Mouse (Mus musculus) intestine, embryonic 15.5 days (tissue): ENCODE results near the gene Nup62. TPM values are rescaled to one million over a fixed set of nuclear protein-coding genes. Genes with fewer than 3 reads are reported as not detected.

Experiments used
- ATAC-seq: fragments of 200-750 bp; cut with Nextera tagmentation; 2 replicates; pipeline ENCODE4 v1.8.0; 2017; ENCODE audit warnings: moderate TSS enrichment, moderate library complexity
- H3K27ac ChIP-seq: fragments of 300-500 bp; sonication (generic); 2 replicates; pipeline ENCODE4 v1.5.1; 2015; ENCODE audit warnings: mild to moderate bottlenecking, inconsistent platforms
- H3K27me3 ChIP-seq: fragments of 300-500 bp; sonication (generic); replicated peaks from 2 replicates; pipeline ENCODE4 v1.6.1; 2015; ENCODE audit warnings: inconsistent platforms
- H3K36me3 ChIP-seq: fragments of 300-500 bp; sonication (generic); 2 replicates; pipeline ENCODE4 v1.6.1; 2015; ENCODE audit warnings: inconsistent platforms
- H3K4me1 ChIP-seq: fragments of 300-500 bp; sonication (generic); replicated peaks from 2 replicates; pipeline ENCODE4 v1.6.1; 2015; ENCODE audit warnings: inconsistent platforms
- H3K4me2 ChIP-seq: fragments of 300-500 bp; sonication (generic); replicated peaks from 2 replicates; pipeline ENCODE4 v1.6.1; 2015; ENCODE audit warnings: mild to moderate bottlenecking, inconsistent platforms
- H3K4me3 ChIP-seq: fragments of 300-500 bp; sonication (generic); replicated peaks from 2 replicates; pipeline ENCODE4 v1.5.1; 2015; ENCODE audit warnings: inconsistent platforms
- H3K9ac ChIP-seq: fragments of 300-500 bp; sonication (generic); 2 replicates; pipeline ENCODE4 v1.6.1; 2015; ENCODE audit warnings: inconsistent platforms
- H3K9me3 ChIP-seq: fragments of 300-500 bp; sonication (generic); 2 replicates; pipeline ENCODE4 v1.6.1; 2016; ENCODE audit warnings: inconsistent platforms
- WGBS: fragments of 180-500 bp; shearing (Covaris S2); methylation state at CpG from one replicate; pipeline ENCODE4 v1.1.7; 2015; 5-methylcytosine and 5-hydroxymethylcytosine counted together
- polyA plus RNA-seq: library from polyadenylated mRNA; unstranded; fragments of >200 nt; fragmentation: Nextera tagmentation; extraction: Ambion mirVana; gene quantifications from 2 replicates; pipeline ENCODE4 v1.2.1, GENCODE M21; 2015

Gene Nup62
- polyA plus RNA-seq, 1 experiment from 2014 or later, result 89.2 TPM

- no peak overlapping the region; the same call in 1 of the 2 replicates for H3K4me3 ChIP-seq
- H3K27me3 ChIP-seq, result no peaks in the 10 kb centered on the region
- 90% methylated on average over 12 of the region's 12 CpGs for WGBS
- H3K27ac ChIP-seq, result no peak overlapping the region
- H3K9ac ChIP-seq, result 0 out of 2 replicates have a peak overlapping the region, but pooled peaks have one; percentile 76
- H3K4me2 ChIP-seq, result 0 out of 2 replicates have a peak overlapping the region, but pooled peaks have one; percentile 85
- H3K9me3 ChIP-seq, result no peaks in the 10 kb centered on the region
- peaks cover 13% of the 10 kb centered on the region for H3K36me3 ChIP-seq
- H3K4me1 ChIP-seq, result peaks cover 56% of the 10 kb centered on the region
- ATAC-seq, result no peak
Measured at GRCm38 (mm10) chr7:44851625-44852234, 35.8 kb downstream of the Nup62 start.

GRCm38 (mm10) chr7:44852259-44853027 lies 36.6 kb downstream of the Nup62 start:
- peaks cover 13% of the 10 kb centered on the region for H3K36me3 ChIP-seq
- H3K4me3 ChIP-seq, result no peak overlapping the region
- H3K27ac ChIP-seq, result no peak overlapping the region
- no peak overlapping the region for H3K9ac ChIP-seq
- WGBS, result 89% methylated on average over 36 of the region's 36 CpGs
- peaks cover 57% of the 10 kb centered on the region for H3K4me1 ChIP-seq
- H3K9me3 ChIP-seq, result no peaks in the 10 kb centered on the region
- H3K4me2 ChIP-seq, result 0 out of 2 replicates have a peak overlapping the region, but pooled peaks have one; percentile 88
- no peak for ATAC-seq
- H3K27me3 ChIP-seq, result no peaks in the 10 kb centered on the region

DNA sequence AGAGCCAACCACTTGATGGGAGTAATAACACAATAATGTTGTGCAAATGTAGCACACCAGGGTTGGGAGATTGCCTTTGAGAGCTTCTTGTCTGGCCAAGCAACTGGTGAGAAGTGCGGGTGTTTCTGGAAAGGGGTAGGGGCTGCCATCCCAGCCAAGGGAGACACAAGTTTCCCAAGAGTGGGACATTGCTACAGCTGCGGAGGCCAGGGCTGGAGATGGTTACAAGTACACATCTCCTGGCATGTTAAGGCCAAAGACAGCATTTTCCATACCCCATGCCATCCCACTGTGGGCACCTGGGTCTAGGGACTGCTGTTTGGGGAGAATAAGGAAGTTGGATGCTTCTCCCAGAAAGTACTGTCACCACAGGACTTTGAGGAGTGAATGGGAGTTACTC lies 37.2 kb downstream of the Nup62 start:
- peak overlapping the region; percentile 88 for H3K4me2 ChIP-seq
- peaks cover 13% of the 10 kb centered on the region for H3K36me3 ChIP-seq
- H3K4me1 ChIP-seq, result peaks cover 57% of the 10 kb centered on the region
- no peaks in the 10 kb centered on the region for H3K9me3 ChIP-seq
- no peak overlapping the region for H3K27ac ChIP-seq
- no peak for ATAC-seq
- 91% methylated on average over 2 of the region's 2 CpGs for whole genome bisulfite sequencing
- no peak overlapping the region for H3K4me3 ChIP-seq
- H3K27me3 ChIP-seq, result no peaks in the 10 kb centered on the region
- peak overlapping the region; percentile 71; the same call in 1 of the 2 replicates for H3K9ac ChIP-seq

DNA sequence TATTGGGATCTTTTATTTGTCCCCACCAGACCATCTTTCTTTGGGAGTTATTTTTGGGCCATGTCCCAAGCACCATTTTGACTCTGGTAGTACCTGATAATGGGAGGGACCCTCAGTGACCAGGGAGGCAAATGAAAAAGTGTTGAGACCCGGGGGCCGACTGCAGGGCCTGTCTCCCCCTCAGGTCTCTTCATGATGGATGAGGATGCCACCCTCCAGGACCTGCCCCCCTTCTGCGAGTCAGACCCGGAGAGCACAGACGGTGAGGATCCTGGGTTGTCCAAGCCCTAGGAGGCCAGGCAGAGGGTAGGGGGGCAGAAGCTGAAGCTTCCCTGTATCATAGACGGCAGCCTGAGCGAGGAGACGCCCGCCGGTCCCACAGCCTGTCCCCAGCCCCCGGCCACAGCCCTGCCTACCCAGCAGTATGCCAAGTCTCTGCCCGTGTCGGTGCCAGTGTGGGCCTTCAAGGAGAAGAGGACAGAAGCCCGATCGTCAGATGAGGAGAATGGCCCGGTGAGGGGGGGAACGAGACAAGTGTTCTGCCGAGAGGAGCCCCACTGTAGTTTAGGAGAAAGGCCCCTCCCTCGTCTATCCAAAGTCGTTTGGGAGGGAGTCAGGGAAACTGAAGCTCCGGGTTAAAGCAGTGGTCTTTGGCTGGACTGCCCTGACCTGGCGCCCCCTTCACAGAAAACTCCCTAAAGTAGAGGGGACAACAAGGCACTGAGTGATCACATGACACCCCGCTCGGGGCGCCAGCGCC lies 37.9 kb downstream of the Nup62 start:
- Histone ChIP-seq H3K4me1 (peaks cover 62% of the 10 kb centered on the region), H3K9me3 (no peaks in the 10 kb centered on the region), H3K4me2 (peak overlapping the region; percentile 88), H3K9ac (peak overlapping the region; percentile 71), H3K27me3 (no peaks in the 10 kb centered on the region), H3K27ac (peak overlapping the region; percentile 98), H3K4me3 (peak overlapping the region; percentile 49), H3K36me3 (peaks cover 13% of the 10 kb centered on the region)
- no peak for ATAC-seq
- WGBS, result 30% methylated on average over 26 of the region's 26 CpGs

DNA sequence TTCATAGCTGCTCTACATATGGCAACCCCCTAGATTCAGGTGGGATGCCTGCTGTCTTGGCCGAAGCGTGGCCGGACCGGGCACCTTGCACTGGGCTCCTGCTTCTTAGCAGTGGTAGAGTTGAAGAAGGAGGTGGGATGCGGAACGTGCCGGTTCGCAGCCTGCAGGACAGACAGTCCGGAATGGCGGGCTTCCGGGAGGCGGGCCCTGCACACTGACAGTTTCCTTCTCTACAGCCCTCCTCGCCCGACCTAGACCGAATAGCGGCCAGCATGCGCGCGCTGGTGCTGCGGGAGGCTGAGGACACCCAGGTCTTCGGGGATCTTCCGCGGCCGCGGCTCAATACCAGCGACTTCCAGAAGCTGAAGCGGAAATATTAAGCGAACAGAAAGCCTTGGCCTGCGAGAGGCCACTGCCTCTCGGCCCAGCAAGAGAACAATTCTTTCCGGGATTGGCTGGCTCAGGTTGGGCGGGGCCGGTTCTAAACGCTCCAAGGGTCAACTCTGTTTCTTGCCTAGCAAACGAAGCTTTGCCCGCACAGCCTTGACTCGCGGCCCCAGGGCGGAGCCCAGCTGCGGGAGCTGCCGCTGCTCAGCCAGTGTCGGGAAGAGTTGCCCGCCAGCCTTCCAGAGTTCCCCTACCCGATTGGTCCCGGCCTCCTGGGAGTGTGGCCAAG lies 38.6 kb downstream of the Nup62 start:
- Histone ChIP-seq H3K4me1 (peaks cover 62% of the 10 kb centered on the region), H3K27ac (peak overlapping the region; percentile 98), H3K36me3 (peaks cover 13% of the 10 kb centered on the region), H3K9ac (peak overlapping the region; percentile 71), H3K27me3 (no peaks in the 10 kb centered on the region), H3K9me3 (no peaks in the 10 kb centered on the region), H3K4me2 (peak overlapping the region; percentile 88), H3K4me3 (peak overlapping the region; percentile 49)
- ATAC-seq, result peak; percentile 80
- 1% methylated on average over 45 of the region's 45 CpGs for WGBS

DNA sequence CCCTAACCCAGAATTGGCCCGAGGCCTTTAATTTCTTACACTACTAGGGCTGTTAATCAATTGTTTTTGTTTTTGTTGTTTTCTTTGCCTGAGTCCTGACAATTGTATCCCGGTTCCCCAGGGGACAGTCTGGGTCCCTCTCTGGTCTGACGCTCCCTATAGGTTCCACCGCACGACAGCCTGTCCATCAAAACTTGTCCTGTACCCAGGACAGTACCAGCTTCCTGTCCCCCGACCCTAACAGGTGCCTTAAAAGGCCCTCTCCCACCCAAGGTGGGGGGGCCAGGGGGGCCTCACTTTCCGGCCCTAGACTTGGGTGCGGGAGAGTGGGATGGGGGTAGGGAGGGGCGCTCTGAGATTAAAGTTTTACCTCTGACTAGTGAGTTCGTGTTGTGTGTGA lies 39.1 kb downstream of the Nup62 start:
- Histone ChIP-seq H3K27me3 (no peaks in the 10 kb centered on the region), H3K9ac (peak overlapping the region; percentile 71), H3K36me3 (peaks cover 13% of the 10 kb centered on the region), H3K27ac (peak overlapping the region; percentile 98), H3K4me3 (peak overlapping the region; percentile 49), H3K4me2 (peak overlapping the region; percentile 88), H3K4me1 (peaks cover 62% of the 10 kb centered on the region), H3K9me3 (no peaks in the 10 kb centered on the region)
- WGBS, result 37% methylated on average over 10 of the region's 10 CpGs
- peak; percentile 9 for ATAC-seq

DNA sequence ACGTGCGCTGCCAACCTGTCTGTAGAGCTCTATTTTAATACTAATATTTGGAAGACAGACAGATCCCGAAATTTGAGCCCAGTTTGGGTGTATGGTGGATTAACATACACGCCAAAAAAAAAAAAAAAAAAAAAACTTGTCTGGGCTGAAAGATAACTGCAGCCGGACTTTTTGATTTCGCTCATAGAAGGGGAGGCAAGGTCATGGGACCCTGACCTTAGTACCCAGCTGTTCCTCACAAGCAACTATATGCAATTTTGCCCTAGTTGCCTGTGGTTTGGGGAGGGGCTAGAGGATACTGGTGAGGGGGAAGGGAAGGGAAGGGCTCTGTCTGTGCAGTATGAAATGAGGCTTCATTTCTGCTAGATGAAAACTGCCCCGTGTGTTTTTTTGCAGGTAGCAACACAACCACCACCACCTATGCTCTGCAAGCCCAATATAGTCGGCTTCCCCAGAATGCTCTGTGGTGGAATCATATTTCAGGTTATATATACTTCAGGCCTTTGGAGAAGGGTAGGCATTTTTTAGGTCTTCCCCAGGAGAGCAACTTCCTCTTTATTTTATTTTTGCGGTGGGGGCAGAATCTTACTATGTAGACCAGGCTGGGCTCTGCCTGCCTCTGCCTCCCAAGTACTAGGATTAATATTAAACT lies 40.5 kb downstream of the Nup62 start:
- Histone ChIP-seq H3K9me3 (no peaks in the 10 kb centered on the region), H3K4me2 (peak overlapping the region; percentile 82), H3K4me1 (peaks cover 64% of the 10 kb centered on the region), H3K36me3 (peaks cover 15% of the 10 kb centered on the region), H3K4me3 (peak overlapping the region; percentile 61), H3K9ac (peak overlapping the region; percentile 71; the same call in 1 of the 2 replicates), H3K27me3 (no peaks in the 10 kb centered on the region), H3K27ac (peak overlapping the region; percentile 91)
- no peak for ATAC-seq
- WGBS, result 62% methylated on average over 9 of the region's 9 CpGs

DNA sequence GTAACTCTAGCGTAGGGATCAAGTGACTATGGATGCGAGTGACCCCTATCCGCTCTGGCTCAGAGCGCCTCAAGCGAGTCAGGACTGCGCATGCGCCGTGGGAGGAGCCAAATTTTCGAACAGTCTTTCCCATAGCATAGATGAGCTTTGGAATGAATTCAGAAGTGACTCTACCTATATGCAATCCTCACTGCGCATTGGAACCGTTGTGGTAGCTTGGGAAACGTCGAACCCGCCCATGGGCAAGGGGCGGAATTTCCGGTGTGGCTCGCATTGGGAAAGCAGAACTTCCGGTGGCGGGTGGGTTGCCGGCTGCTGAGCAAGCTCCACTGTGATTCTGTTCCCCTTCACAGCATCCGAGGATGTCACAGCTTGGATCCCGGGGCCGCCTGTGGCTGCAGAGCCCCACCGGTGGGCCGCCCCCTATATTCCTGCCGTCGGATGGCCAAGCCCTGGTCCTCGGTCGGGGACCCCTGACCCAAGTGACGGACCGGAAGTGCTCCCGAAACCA lies 41.2 kb downstream of the Nup62 start, which contains the start of gene Pnkp:
Gene Pnkp (plus strand): TSS at position 98 of the 511 bp plus-strand sequence.
- H3K27ac ChIP-seq, result peak within 1 kb of the TSS; percentile 91
- H3K27me3 ChIP-seq, result no peaks in the 10 kb centered on the region
- under 1% methylated on average over 32 of the region's 32 CpGs for WGBS
- peak within 1 kb of the TSS; percentile 71 for H3K9ac ChIP-seq
- H3K4me1 ChIP-seq, result peaks cover 63% of the 10 kb centered on the region
- H3K9me3 ChIP-seq, result no peaks in the 10 kb centered on the region
- H3K4me3 ChIP-seq, result peak within 1 kb of the TSS; percentile 61
- ATAC-seq, result peak; percentile 57
- peaks cover 17% of the 10 kb centered on the region for H3K36me3 ChIP-seq
- peak within 1 kb of the TSS; percentile 82 for H3K4me2 ChIP-seq

- Histone ChIP-seq H3K4me2 (peak overlapping the region; percentile 82), H3K27me3 (no peaks in the 10 kb centered on the region), H3K36me3 (peaks cover 19% of the 10 kb centered on the region), H3K27ac (peak overlapping the region; percentile 22; the same call in 1 of the 2 replicates), H3K4me3 (peak overlapping the region; percentile 61), H3K9me3 (no peaks in the 10 kb centered on the region), H3K9ac (peak overlapping the region; percentile 71; the same call in 1 of the 2 replicates), H3K4me1 (peaks cover 57% of the 10 kb centered on the region)
- 27% methylated on average over 8 of the region's 8 CpGs for WGBS
- ATAC-seq, result no peak
Measured at GRCm38 (mm10) chr7:44857905-44858304, 42.0 kb downstream of the Nup62 start.

DNA sequence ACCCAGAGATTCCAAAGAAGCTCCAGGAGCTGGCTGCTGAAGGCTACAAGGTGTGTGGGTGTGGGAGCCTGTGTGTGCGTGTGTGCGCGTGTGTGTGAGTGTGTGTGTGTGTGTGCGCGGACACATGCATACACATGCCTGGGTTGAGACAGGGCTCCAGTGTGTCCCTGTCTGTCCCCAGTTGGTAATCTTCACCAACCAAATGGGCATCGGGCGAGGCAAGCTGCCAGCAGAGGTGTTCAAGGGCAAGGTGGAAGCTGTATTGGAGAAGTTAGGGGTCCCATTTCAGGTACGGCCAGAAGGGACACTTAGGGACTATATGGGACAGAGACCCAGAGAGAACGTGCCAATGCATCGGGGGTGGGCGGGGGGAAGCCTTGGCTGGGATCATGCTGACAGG lies 44.0 kb downstream of the Nup62 start:
- WGBS, result 92% methylated on average over 11 of the region's 11 CpGs
- Histone ChIP-seq H3K4me2 (no peak overlapping the region), H3K27me3 (no peaks in the 10 kb centered on the region), H3K4me1 (peaks cover 46% of the 10 kb centered on the region), H3K27ac (0 out of 2 replicates have a peak overlapping the region, but pooled peaks have one; percentile 22), H3K9me3 (no peaks in the 10 kb centered on the region), H3K9ac (no peak overlapping the region), H3K36me3 (peaks cover 34% of the 10 kb centered on the region), H3K4me3 (no peak overlapping the region)
- no peak for ATAC-seq
